Mouse (Mus musculus) right cerebral cortex, adult 2 months (tissue): ENCODE measurements around the gene Ifngr1.
"Not testable (repeated sequence)": the region's sequence is repeated elsewhere in the genome, so short reads cannot be mapped to it uniquely, and the experiment has no call there.

Experiments
- DNase-seq, 2 experiments: peaks; one replicate each; pipeline ENCODE4 v3.0.0; 2021 to 2022; ENCODE audit warnings: low spot score in 2 of 2

Gene Ifngr1

DNA sequence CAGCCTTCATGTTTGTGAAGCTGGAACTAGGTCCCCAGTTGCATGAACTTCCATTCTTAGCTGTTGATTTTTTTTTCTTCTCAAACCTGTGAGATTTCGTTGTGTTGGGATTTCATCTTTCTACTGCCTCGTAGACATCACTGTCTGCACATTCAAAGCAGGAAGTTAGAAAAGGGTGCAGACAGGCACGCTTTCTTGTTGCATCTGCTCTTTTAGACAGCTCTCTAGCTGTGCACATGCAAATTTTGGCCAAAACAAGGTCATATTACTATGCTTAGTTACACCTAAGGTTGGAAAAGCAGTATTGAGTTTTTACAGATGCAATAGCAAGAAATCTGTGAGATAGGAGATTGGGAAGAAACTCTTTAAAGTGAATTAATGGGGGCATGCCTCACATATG lies 4.5 kb upstream of the Ifngr1 start:
- no peak for DNase-seq

GRCm38 (mm10) chr10:19589626-19590025 lies 2.1 kb upstream of the Ifngr1 start:
- no peak for DNase-seq

GRCm38 (mm10) chr10:19591286-19591640 lies 486 bp upstream of the Ifngr1 start:
- peak in 1 of 2 experiments; percentile 12 for DNase-seq

DNA sequence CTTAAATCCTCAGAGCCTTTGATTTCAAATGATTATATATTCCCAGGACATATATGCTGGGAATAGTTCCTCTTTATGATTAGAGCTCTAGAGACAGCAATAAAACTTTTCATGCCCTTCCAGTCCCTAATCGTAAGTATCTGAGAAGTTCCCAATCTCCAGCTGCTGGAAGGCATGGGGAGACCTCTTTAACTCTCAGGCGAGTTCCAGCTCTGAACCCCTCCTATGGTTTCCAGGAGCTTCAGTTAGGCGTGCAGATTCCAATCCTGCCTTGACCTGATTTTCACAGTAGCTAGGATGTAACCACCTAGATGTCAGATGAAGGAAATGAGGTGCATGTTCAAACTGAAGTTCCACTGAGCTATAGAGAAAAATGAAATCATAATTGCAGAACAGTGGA lies 807 bp downstream of the Ifngr1 start:
- DNase-seq: no peak

GRCm38 (mm10) chr10:19593296-19593695 lies 1.5 kb downstream of the Ifngr1 start:
- DNase-seq: no peak

DNA sequence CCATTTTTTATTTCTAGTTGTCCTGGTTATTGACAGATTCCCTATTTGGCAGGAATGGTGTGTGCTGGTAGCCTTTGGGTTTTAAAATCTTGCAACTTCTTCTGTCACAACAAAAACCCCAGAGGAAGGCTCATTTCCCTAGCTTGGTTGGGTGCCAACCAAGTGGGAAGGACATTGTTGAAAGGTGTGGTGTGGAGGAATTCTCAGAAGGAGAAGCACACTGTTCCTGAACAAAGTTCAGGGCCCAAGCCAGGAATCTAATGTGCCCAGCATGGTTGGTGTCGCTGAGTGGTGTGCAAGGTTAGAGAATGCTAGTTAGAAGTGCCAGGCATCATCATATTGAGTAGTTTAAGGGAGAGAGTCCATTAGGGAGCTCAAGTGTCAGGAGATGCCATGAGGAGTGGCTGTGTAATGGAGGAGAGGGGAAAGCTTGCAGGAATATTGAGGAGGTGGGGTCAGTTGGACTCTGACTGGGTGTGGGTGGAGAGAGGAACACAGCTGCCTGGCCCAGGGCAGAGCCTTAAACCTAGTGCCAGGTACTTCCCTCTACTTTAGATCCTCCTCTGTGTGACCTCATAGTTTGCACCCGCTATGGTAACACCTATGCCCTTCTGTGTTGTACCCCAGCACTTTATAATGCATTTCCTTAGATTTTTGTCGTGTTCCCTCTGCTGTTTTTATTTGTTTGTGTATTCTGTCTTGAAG lies 2.6 kb downstream of the Ifngr1 start:
- DNase-seq: no peak

GRCm38 (mm10) chr10:19596866-19597265 lies 5.1 kb downstream of the Ifngr1 start:
- no peak for DNase-seq

DNA sequence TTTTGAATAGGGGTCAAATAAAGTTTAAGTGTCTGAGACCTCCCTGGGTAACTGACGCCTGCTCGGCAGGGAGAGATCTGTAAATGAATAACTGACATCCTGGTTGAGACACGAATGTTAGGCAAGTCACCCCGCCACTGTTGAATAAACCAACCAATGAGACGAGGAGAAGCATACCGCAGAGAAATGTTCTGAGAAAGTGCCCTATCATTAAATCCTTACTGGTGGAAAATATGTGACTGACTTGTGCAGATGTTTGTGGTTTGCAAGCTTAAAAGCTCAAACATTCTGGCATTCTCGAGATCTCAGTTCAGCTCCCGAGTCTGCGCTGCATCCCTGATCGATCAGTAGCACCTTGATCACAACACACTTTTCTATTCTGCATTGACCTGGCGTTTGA lies 6.3 kb downstream of the Ifngr1 start:
- DNase-seq: no peak

GRCm38 (mm10) chr10:19599331-19600092 lies 7.8 kb downstream of the Ifngr1 start:
- no peak for DNase-seq

- DNase-seq: no peak
These were observed 8.3 kb downstream of the Ifngr1 start for GRCm38 (mm10) chr10:19600093-19600420.

DNA sequence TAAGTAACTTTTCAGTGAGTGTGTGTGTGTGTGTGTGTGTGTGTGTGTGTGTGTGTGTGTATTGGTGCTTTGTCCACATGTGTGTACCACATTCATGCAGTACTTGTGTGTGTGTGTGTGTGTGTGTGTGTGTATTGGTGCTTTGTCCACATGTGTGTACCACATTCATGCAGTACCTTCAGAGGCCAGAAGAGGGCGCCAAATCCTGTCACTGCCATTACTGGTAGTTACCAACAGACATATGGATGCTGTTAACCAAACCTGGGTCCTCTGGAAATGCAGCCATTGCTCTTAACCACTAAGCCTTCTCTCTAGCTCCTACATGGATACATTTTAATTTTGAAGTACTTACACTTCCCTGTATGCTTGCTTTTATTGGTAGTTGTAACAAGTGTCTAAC lies 9.8 kb downstream of the Ifngr1 start:
- DNase-seq: not testable (repeated sequence)

DNA sequence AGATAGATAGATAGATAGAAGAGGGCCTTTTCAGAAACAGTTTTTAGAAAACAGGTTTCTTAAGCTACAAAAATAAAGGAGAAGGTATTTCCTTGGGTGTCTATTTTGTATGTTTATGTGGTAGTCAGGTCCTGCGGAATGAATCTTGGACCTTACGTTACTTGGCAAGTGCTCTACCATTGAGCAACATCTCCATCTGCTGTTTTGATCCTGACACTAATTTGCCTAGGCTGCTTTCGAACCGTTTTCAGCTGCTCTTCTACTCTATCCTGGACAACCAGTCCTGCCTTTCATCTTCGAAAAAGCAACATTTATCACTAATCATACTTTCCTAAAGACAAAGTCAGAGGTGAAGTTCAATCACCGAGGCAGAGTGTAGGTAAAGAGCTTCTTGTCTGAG lies 11.5 kb downstream of the Ifngr1 start:
- no peak for DNase-seq

DNA sequence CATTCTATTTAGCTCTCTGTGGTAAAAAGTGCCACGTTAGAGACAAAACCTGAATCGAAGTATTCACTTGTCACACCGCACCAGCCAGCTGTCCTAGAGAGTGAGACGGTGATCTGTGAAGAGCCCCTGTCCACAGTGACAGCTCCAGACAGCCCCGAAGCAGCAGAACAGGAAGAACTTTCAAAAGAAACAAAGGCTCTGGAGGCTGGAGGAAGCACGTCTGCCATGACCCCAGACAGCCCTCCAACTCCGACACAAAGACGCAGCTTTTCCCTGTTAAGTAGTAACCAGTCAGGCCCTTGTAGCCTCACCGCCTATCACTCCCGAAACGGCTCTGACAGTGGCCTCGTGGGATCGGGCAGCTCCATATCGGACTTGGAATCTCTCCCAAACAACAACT lies 17.4 kb downstream of the Ifngr1 start:
- no peak for DNase-seq

DNA sequence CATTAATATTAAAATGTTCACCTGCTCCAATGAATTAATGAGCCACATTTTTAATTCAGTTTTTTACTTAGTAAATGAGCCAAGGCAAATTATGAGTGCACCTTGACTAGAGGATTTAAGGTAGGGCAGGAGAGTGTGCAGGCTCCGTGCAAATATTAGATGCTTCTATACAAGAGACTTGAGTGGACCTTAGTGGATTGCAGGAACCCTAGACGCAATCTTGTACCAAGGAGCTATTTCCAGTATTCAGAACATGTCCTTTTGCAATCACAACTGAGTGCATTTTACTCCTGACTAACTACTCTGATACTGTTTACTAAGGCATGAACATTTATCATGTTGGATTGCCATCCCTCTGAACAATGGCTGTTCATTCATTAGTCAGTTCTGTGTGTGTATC lies 19.9 kb downstream of the Ifngr1 start:
- DNase-seq: no peak

DNA sequence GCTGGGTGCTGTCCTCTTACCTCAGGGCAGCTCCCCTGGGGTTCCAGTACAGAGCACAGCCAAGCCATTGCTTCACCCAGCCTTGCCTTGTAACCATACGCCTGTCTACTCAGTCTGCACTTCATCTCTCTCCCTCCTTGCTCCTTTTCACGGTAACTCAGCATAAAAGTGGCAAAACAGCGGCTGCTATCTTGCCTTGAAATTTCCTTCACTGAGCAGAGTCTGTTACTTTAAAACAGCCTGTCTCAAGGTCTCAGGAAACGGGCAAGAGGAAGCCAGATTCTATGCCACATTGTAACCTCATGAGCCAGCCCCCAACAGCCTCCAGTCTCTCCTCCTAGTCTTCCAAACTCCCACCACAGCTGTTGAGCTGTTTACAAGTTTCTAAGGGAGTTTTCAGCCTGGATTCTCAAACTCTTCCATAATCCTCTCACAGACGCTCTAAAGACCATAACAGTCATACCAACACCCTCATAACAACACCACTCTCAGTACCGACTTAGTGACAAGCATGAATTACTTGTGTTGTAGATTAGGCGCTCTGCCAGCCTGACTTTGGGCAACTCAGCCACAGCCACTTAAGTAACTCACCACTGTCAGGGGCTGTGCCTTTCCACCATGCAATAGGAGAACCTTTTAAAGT lies 21.5 kb downstream of the Ifngr1 start:
- DNase-seq: no peak

GRCm38 (mm10) chr10:19619736-19620135 lies 28.0 kb downstream of the Ifngr1 start:
- no peak for DNase-seq

DNA sequence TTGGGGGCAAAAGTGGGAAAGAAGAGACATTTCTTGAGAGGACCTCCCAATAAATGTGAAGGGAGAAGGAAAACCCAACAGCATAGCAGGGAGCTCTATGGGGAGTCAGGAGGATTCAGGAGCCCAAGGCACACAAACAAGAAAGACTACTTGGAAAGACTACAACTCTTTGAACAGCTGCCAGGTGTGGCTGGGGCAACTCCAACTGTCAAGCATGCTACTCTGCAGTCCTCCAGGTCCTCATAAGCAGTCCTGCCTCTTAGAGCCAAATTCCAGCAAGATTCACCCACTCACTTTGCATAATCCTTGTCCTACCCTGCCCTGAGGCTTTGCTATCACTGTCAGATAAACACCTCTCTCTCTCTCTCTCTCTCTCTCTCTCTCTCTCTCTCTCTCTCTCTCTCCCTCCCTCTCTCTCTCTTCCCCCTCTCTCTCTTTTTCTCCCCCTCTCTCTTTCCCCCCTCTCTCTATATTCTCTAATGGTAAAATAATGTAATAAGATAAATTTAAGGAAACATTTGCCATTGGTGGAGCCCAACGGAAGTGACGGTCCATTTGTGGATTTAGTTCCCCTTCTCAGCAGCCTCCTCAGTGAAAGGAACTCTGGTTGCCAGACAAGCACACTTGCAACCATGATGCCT lies 29.8 kb downstream of the Ifngr1 start, which contains the start of gene Il22ra2:
Il22ra2 (plus strand) TSS at position 591 of the 641 bp plus-strand sequence.
- no peak for DNase-seq

DNA sequence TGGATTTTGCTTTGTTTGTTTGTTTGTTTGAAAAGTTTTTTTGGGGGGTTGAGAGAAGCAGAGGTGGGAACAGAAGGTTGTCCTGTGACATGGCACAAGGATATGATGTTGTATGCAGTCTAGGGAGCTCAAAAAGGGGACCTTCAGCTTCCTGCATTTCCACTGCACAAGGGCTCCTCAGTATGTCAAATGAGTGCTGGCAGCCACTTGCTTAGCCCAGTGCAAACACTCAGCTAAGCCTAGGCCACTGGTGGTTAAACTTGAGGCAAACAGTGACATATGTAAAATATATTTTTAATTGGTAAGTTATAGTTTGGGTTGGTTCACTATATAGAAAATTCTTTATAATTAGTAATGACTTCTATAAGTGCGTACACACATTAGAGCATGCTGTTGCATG lies 32.9 kb downstream of the Ifngr1 start:
- no peak for DNase-seq

- no peak for DNase-seq
These were observed 35.6 kb downstream of the Ifngr1 start for GRCm38 (mm10) chr10:19627342-19627741.

- no peak for DNase-seq
These were observed 36.0 kb downstream of the Ifngr1 start for GRCm38 (mm10) chr10:19627748-19628147.

DNA sequence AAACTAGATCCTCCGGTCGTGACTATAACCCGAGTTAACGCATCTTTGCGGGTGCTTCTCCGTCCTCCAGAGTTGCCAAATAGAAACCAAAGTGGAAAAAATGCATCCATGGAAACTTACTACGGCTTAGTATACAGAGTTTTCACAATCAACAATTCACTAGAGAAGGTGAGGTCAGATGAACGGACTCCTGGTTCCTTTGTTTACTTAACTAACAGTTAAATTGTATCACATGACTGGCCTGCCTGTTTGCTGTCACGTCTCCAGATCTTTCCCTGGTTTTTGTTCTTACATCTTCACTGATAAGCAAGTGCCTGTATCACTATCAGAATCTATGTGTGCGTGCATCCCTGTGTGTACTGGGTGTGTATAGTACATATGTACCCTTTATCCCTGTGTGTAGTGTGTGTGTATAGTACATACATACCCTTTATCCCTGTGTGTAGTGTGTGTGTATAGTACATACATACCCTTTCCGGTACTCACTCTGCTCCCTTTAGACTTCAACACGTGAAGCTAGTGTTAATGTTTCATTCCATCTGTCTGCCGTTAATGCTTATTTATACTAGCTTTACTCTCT lies 40.0 kb downstream of the Ifngr1 start:
- no peak for DNase-seq

- DNase-seq: no peak
These were observed 47.1 kb downstream of the Ifngr1 start for GRCm38 (mm10) chr10:19638851-19639250.
